Mouse (Mus musculus) cerebellum, postnatal 36 days (tissue): ENCODE data around the gene Tshz2.
"Not testable (repeated sequence)": the region's sequence is repeated elsewhere in the genome, so short reads cannot be mapped to it uniquely, and the experiment has no call there.

ENCODE experiments used
- DNase-seq, 2 experiments: peaks; one replicate each; pipeline ENCODE4 v3.0.0; 2021 to 2022; ENCODE audit warnings: mixed read lengths in 2 of 2

Gene Tshz2

GRCm38 (mm10) chr2:169814757-169815156, 181.9 kb downstream of the Tshz2 start:
- no peak for DNase-seq

- DNase-seq = no peak
Measured at GRCm38 (mm10) chr2:169821021-169821441, 188.2 kb downstream of the Tshz2 start.

DNA sequence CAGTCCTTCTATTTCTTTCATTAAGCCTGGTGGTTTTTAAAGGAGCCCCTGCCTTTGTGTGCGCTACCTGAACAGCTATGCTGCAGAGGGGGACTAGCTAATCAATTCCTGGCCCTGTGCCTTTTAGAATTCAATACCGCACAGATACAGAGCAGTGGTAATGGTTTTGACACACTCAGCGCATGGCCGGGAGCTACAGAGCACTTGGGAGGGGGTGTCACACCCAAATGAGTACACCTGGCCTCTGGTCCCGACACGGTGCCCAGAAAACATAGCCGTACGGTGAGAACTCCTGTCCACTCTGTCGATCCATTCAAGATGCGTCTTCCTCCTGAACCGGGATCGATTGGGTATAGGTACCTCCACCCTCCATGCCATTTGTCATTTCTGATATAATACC, 193.1 kb downstream of the Tshz2 start:
- no peak for DNase-seq

DNA sequence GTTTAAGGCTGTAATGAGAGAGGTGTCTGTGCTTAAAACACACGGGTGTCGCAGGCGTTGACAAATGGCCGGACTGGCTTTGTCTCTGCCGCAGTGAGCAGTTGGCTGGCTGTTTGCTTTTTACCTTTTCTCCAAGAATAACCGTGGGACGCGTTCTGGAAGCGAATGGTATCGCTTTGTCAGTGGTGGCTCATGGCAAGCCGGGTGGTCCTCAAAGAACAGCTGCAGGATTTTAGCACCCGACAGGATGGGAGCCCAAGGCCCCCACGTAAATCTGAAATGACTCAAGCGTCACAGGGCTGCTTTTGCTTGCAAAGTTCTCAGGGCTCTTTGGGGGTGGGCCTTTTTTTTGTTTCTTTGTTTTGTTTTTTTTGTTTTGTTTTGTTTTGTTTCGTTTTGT, 193.5 kb downstream of the Tshz2 start:
- DNase-seq = no peak

- DNase-seq = no peak
Measured at GRCm38 (mm10) chr2:169826833-169827232, 194.0 kb downstream of the Tshz2 start.

DNA sequence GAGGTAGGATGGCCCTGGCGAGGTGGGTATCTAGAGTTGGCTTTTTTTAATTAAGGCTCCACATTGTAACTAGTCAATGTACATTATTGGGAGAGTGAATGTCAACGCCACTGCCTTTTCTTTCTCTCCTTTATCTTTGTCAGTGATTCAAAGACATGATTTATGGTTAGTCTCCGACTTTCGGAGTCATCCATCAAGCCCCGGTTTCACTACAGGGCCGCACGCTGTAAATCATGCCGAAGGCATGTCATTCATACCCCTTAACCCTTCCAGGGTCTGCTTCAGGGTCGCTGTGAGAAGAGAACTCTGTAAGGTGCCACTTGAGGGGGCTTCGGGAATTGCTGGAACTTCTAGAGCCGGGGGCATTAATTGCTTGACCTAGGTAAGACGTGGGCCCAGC, 199.4 kb downstream of the Tshz2 start:
- no peak for DNase-seq

DNA sequence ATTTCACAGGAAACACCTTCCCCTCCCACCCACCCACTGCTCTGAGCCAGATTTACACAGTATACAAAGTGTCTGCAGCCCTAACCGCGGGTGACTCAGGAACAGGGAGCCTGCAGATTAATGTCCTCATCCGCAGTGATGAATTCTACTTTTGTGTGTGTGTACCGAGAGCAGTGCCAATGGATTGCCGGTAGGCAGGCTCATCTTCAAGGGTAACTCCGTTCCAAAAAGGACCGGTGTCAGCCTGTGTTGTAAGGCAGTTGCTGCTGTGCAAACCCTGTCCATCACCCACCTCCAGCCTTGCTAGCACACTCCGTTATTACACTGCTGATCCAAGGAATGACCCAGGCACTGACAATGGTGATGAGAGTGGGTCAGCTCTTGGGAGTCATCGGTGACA, 200.8 kb downstream of the Tshz2 start:
- no peak for DNase-seq

DNA sequence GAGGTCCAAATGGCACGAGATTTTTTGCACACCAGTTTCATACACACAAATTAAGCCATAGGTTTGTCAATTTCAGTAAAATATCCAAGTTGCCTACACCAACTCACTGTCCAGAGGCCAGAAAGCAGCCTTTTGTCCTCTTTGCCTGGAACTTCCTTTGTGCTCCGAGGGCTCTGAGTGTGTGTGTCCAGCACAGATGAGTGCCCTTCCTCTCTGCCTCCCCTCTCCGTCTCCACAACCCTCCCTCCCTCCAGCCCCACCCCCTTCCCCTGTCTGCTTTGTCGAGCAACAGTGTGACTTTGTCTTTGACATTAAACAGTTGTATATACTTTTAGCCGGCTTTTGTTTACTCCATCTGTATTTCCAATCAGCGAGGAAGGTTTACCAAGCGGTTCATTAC, 201.8 kb downstream of the Tshz2 start:
- no peak for DNase-seq

DNA sequence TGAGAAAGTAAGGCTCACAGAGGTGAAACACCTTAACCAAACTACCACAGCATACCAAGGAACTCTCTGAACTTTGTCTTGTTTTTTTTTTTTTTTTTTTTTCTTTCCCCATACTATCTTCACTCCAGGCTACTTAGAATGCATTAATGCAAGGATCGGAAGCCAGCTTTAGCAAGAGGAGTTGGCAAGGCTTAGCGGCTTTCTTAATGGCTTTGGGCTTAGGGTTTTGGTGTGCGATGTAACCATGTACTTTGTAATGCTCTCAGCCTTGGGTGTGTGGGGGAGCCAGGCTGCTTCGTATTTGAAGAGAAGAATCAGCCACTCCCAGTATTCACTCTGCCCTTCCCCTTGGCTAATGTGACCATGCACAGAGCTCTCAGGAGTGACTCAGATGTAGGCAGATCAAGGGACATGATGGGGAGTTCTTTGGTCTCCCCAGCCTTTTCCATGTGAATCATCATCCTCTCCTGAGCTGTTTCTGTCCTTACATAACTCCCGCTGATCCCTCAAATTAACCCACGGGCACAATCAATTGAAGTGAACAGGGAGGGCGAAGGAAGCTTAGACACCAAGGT, 204.3 kb downstream of the Tshz2 start:
- DNase-seq = no peak

GRCm38 (mm10) chr2:169838521-169838920, 205.7 kb downstream of the Tshz2 start:
- DNase-seq = no peak

- no peak for DNase-seq
Measured at GRCm38 (mm10) chr2:169841442-169841841, 208.6 kb downstream of the Tshz2 start.

DNA sequence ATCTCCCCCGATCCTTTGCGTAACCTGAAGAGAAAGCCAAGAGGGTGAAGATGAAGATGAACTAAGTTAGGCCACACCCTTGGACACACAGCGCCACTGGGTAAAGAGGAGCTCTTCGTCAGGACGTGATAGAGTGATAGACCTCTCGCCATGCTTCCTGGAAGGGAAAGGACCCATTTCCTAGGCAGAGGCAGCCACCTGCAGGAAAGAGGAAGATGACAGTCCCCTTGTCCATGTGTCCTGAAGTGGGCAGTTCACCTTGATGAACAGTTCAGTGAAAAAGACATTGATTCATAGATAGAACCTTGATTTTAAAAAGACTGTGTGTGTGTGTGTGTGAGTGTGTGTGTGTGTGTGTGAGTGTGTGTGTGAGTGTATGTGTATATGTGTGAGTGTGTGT, 209.7 kb downstream of the Tshz2 start:
- no peak for DNase-seq

- no peak for DNase-seq
Measured at GRCm38 (mm10) chr2:169843553-169843952, 210.7 kb downstream of the Tshz2 start.

DNA sequence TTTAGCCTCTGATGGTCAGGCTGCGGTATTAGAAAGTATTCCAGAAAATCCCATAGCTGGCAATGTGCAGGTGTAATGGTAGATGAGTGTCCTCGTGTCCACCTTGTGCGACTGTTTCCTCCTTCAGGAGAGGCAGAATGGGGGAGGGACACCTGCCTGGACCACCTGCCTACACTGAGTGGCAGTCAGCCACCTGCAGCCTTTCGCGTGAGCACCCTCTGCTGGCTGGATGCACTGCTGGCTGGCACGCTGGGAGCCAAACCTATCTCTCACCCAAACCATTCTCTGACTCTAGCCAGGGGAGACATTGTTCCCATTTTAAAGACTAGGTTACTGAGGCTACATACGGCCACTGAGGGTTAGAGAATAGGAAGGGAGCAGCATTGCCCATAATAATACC, 216.3 kb downstream of the Tshz2 start:
- DNase-seq = peak; percentile 11 to 19

- DNase-seq = no peak
Measured at GRCm38 (mm10) chr2:169849541-169849940, 216.7 kb downstream of the Tshz2 start.

- DNase-seq = no peak
Measured at GRCm38 (mm10) chr2:169851606-169852005, 218.8 kb downstream of the Tshz2 start.

DNA sequence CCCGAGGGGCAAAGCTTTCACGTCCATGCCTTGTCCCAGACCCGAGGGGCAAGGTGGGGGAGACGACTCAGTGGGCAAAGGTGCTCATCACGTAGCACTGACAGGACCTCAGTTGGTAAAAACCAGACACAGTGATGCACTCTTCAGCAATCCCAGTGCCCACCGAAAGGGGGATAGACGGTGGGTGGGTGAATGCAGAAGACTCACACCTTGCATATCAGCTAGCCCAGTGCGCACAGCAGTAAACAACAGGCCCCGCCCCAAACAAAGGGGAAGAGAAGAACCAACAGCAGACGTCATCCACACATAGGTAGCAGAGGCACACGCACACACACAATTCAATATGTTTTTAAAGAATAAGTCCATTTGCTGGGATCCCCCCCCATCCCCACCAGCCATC, 221.7 kb downstream of the Tshz2 start:
- DNase-seq = no peak

GRCm38 (mm10) chr2:169857041-169857440, 224.2 kb downstream of the Tshz2 start:
- not testable (repeated sequence) for DNase-seq

DNA sequence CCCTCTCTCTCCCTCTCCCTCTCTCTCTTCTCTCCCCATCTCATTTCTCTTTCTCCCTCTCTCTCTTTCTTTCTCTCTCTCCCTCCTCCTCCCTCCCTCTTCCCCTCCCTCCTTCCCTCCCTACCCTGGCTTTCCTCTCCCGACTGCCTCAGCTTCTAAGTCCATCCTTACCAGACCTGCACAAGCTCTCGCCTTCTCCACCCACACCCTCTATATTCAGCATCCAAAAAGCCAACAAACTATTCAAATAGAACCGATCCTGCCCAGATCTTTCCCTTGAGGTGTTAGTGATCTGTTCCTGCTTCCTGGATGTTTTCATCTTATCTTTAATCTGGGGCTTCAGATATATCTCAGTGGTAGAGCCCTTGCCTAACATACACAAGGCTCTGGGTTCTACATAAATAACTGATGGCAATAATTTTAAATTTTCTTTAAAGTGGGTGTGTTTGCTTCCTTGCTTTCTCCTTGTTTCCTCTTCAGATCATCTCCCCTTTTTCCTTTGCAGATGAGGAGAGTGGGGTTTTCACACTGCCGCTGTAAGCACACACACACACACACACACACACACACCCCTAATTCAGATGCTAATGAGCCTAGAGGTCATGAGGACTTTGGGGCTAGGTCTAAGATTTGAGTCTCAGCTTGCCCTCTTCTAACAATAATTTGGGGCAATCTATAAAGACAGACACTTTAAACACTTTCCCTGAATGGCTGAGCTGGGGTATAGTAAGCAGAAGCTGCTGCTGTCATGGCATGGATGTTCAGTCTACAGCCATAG, 226.5 kb downstream of the Tshz2 start:
- no peak for DNase-seq

DNA sequence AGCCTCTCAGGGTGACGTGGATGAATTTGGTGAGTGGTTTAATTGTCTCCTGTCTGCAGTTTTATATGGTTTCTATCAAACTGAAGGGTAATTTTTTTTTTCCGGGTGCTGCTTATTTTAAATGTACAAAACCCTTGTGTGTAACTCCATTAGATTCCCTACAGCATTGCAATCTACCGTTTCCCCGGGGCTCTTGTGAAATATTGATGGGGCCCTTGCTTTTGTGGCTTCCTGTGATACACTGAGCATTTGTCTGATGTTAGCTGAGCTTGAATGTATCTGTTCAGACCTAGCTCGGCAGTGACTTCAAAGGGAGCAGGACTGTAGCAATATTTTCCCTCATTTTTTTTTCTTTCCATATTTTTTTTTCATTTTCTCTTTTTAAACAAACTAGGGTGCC, 228.1 kb downstream of the Tshz2 start:
- no peak for DNase-seq

GRCm38 (mm10) chr2:169862701-169863100, 229.9 kb downstream of the Tshz2 start:
- no peak for DNase-seq

DNA sequence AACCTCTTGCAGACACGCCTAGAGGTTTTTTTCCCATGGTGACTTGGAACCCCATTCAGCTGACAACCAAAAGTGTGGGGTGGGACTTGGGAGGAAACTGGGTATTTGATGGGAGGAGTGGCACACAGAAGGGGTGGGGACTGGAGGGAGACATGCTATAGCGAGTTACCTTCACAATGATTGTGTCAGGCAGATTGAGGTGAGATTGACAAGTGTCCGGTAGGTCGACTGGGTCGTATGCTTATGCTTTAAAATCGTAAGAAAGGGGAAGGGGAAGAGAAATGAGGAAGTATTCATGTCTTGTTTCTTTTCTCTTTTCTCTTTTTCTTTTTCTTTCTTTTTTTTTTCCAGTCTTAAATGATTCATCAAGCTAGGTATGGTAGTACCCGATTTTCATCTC, 236.7 kb downstream of the Tshz2 start:
- DNase-seq = no peak

DNA sequence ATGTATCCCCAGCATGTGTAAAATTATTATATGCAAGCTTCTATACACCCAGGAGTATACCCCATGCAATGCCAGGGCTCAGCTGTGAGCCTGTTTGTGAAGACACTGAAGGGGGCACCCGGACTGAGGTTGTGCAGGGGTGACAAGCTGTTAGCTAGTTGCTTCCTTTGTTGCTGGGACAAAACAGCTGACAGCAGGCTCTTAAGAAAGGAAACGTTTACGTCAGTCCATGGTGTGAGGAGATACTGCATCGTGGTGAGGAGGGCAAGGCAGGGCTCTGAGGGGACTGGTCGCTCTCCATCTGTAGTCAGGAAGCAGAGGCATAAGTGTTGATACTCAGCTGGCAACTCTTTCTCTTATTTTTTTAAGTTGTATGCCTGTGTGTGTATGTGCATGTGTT, 237.7 kb downstream of the Tshz2 start:
- DNase-seq = no peak

- DNase-seq = no peak
Measured at GRCm38 (mm10) chr2:169871436-169872060, 238.7 kb downstream of the Tshz2 start.
